Mouse (Mus musculus): ENCODE measurements around the gene Maml2.

Maml2 gene

GRCm38 (mm10) chr9:13497690-13498333 is 200.1 kb downstream of the Maml2 start:
- no peak for DNase-seq

- DNase-seq = no peak
Measured at GRCm38 (mm10) chr9:13500045-13500444, 202.3 kb downstream of the Maml2 start.

GRCm38 (mm10) chr9:13505024-13505423 is 207.3 kb downstream of the Maml2 start:
- no peak for DNase-seq

- DNase-seq = no peak
Measured at GRCm38 (mm10) chr9:13506956-13507821, 209.4 kb downstream of the Maml2 start.

- no peak for DNase-seq
Measured at GRCm38 (mm10) chr9:13507822-13508188, 210.0 kb downstream of the Maml2 start.

GRCm38 (mm10) chr9:13509751-13510150 is 212.0 kb downstream of the Maml2 start:
- DNase-seq = no peak

- no peak for DNase-seq
Measured at GRCm38 (mm10) chr9:13510621-13511369, 213.0 kb downstream of the Maml2 start.

- DNase-seq = no peak
Measured at GRCm38 (mm10) chr9:13513135-13513534, 215.4 kb downstream of the Maml2 start.

- no peak for DNase-seq
Measured at GRCm38 (mm10) chr9:13514435-13514834, 216.7 kb downstream of the Maml2 start.

- DNase-seq = no peak
Measured at GRCm38 (mm10) chr9:13515976-13516375, 218.2 kb downstream of the Maml2 start.

GRCm38 (mm10) chr9:13518031-13518430 is 220.3 kb downstream of the Maml2 start:
- no peak for DNase-seq

GRCm38 (mm10) chr9:13518441-13518971 is 220.7 kb downstream of the Maml2 start:
- no peak for DNase-seq

- no peak for DNase-seq
Measured at GRCm38 (mm10) chr9:13522061-13522820, 224.5 kb downstream of the Maml2 start.

GRCm38 (mm10) chr9:13523046-13523445 is 225.3 kb downstream of the Maml2 start:
- no peak for DNase-seq

GRCm38 (mm10) chr9:13525075-13525474 is 227.3 kb downstream of the Maml2 start:
- no peak for DNase-seq

GRCm38 (mm10) chr9:13525561-13526255 is 228.0 kb downstream of the Maml2 start:
- no peak for DNase-seq

GRCm38 (mm10) chr9:13530575-13530974 is 232.8 kb downstream of the Maml2 start:
- DNase-seq = no peak

- DNase-seq = no peak
Measured at GRCm38 (mm10) chr9:13533076-13533707, 235.4 kb downstream of the Maml2 start.

- DNase-seq = no peak
Measured at GRCm38 (mm10) chr9:13535803-13536202, 238.0 kb downstream of the Maml2 start.

- DNase-seq = peak; percentile 78
Measured at GRCm38 (mm10) chr9:13536419-13537261, 238.9 kb downstream of the Maml2 start.
